Mouse (Mus musculus): ENCODE results near the gene Xrcc5.

DNA sequence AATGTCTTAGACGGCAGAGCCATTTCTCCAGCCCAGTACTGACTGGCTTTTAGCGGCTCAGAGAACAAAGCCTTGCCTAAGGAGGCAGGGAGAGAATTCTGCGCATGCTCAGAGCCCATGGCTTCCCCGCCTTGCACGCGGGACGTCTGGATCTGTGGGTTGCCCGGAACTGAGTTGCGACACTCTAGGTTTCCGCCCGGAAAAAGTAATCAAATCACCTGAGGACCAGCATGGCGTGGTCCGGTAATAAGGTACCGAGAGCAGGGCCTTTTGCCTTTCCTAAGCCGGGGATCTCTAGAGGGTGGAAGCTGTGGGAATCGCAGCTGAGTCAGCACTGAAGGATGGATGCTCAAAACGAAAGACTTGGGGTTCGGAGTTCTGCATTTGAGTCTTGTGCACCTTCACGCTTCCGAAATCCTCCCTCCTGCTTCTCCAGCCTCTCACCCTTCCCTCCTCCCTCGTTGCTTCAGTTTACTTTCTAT lies at the start of gene Xrcc5:
- no peak for TF ChIP-seq CTCF (IDR thresholded peaks at IDR 0.05; ENCODE audit: control insufficient read depth, insufficient read depth, insufficient replicate concordance, low read depth, low read length)
- peak; percentile 50 for TF ChIP-seq POLR2A (IDR thresholded peaks at IDR 0.05; ENCODE audit: control insufficient read depth, low read depth, low read length)

Data from testis, adult 2 months (tissue).